Mouse (Mus musculus): ENCODE measurements at regions not wholly inside any gene's neighbourhood (a gene's known extent, or its start where the extent isn't known, plus 50 kb on each side); places are given as distances from the start of the nearest gene placed in this dataset.

DNA sequence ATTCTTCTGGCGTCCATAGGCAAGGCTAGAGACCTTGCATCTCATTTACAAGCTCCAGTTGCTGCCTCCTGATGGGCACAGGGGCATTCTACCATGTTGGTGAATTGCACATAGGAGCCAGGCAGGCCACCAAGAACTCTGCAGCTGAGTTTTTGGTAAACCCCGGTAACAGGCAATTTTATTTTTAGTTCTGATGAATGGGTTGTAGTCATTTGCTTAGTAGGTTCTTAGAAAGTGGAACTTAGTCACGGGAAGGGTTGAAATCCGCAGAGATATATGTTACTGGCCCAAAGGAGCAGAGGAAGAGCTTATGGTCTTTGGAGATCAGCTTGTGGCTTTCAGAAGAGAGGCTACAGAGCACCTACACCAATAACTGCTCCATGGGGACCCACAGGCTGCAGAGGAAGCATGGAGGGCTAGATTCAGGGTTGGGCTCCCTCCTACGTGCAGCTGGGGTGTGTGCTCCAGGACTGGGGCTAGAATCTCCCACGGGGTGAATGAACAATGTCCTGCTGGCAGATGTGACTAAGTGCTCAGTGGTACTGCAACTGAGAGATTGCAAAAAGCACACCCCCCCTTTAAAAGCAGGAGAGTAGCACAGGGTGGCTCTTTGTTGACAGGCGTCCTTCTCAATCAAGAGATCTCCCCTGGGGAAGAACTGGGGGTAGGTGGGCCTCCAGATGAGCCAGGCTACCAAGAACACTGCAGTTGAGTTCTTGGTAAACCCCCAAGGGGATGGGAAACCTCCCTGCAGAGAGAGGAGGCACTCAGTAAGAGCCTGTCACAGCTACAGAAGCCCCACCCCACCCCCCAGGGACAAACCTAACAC is 65.6 kb upstream of the Med13l start:
- DNase-seq (ENCODE audit: low read depth, low spot score), result no peak

DNA sequence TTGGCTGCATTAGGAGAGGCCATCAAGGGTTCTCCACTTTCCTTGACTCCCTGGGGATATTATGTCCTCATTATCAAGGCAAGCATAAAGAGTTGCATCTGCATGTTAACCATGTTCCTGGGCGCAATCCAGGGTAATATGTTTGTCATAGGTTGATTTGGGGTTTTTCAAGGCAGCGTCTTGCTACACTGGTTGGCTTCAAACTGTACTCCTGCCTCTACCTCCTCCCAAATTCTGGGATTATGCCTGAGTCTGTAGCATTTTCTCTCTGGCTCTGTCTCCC is 65.1 kb upstream of the Med13l start:
- DNase-seq (ENCODE audit: low read depth, low spot score), result no peak

DNA sequence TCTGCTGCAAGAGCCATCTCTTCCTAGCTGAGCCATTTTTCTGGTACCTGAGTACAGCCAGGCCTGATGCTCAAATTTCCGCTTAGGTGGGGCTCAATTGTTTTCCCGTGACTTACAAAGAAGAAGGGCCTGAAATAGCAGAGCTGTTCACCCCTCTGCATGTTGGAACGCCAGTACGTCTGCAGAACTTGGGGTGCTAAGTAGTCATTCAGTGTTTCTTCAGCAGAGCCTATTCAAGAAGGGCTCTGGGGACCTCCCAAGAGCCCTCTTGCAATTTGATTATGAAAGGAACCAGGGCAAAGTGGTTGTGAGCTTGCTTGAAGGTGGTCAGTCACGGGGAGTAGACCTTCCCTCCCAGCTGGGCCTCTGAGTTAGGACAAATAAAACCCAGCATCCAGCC is 58.9 kb upstream of the Med13l start:
- no peak for DNase-seq (ENCODE audit: low read depth, low spot score)

DNA sequence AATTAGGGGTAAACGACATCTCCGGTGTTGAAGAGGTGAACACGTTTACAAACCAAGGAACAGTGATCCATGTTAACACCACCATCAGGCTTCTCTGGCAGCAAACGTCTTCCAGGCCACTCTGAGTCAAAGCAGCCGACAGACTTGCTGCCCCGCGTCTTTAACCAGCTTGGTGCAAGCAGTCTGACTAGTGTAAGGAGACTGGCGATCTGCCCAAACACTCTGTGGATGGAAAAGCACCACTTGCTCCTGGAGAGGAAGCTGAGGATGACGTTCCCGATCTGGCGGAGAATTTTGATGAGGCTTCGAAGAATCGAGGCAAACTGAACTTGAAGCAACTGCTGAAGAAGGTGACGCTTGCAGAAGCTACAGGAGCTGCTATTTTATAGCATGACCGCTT is 57.5 kb upstream of the Med13l start:
- no peak for DNase-seq (ENCODE audit: low read depth, low spot score)

DNA sequence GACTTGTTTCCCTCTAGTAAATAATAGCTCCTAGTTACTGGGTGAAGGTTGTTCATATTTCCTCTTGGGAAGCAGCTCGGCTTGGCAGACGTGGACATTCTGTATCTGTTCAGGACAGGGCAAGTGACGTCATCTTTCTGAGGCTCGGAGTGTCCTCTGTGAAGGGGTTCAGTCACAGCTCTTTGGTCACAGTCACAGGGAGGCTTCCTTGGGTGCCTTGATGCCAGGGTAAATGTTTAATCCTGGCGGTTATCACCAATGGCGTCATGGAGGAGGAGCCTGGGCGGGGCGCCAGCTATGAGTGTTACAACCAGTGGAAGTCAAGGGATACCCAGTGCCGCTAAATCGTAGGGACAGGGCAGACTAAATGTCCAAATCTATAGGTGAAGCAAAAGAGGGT is 56.3 kb upstream of the Med13l start:
- DNase-seq (ENCODE audit: low read depth, low spot score), result no peak

DNA sequence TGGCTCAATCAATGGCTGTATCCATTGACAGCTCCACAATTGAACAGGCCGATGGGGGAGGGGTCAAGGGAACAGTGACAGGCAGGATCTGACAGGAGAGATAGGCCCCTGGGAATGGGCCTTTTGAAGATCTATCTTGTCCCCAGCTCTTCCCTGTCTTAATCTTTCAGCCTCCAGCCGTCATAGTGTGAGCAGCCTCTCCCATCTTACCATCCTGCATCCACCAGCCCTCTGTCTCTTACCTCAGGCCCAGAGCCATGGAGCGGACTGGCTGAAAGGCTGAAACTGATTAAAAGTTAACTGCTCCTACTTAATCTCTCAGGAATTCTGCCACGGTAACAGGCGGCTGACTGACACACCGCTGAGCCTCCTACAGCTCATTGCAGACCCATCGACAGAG is 55.6 kb upstream of the Med13l start:
- DNase-seq (ENCODE audit: low read depth, low spot score), result no peak

DNA sequence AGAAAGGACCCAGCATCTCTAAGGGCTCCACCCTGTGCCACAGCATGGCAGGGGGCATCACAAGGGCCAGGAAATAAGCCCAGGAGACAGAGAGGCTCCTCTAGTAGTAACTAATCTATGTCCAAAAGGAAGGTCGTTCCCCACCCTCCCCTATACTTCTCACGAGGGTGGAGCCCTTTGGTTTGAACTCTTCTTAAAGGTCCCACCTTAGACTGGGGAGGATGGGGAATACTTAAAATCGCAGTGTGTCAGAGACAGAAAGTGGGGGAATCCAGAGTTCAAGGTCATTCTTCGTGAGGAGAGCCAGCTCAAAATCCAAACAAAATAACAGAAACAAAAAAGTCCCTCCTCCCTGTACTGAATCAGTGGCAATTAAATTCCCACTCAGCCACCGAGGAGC is 50.6 kb upstream of the Med13l start:
- no peak for DNase-seq (ENCODE audit: low read depth, low spot score)

All from retina, postnatal 7 days (tissue).